22 mouse cellular contexts compared by ENCODE assay signal in the genomic region with DNA sequence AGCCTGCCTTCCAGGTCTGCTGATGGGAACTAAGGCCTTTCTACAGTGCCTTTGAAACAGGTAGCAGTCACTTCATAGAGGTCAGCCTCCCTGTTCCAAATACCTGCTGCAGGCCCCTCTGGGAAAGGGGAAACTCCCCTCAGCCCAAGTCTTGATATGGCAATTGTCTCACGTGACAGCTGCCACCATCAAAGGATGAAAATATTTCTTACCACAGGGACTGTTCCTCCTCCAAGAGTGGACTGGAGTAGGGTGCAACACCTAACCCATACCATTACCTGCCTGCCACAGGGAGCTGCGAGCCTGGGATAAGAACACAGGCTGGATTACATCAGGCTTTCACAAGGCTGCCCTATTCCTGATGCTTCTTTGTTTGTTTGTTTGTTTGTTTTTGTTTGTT.
A peak's percentile ranks its signal among the peaks of the same experiment; 100 is the strongest.
DNase-seq lines count a peak whose midpoint lies in the region; ATAC-seq and TF ChIP-seq lines count a peak whose summit lies in the region.
"Had no signal": no experiment of that assay in that cellular context is flagged by ENCODE, and none has a peak within 500 bp of the region (broad histone marks: within the 10 kb centered on the region; RNA-seq: fewer than 3 reads in every experiment).

No protein-coding gene starts in this region.

- H3K9ac ChIP-seq in midbrain, embryonic 11.5 days (ENCODE audit: low read length): no peak overlapping the region
- no peak overlapping the region for H3K9ac ChIP-seq in midbrain, embryonic 15.5 days

- H3K27me3 ChIP-seq in midbrain, embryonic 11.5 days (ENCODE audit: control insufficient read depth, insufficient read depth, low read length): no peaks in the 10 kb centered on the region
- no peaks in the 10 kb centered on the region for H3K27me3 ChIP-seq in midbrain, embryonic 15.5 days (replicated peaks)
- H3K27me3 ChIP-seq: CH12.LX, Patski had no signal

- no peak overlapping the region for H3K4me2 ChIP-seq in midbrain, embryonic 11.5 days
- H3K4me2 ChIP-seq in midbrain, embryonic 15.5 days: no peak overlapping the region

- intact Hi-C loops in gastrocnemius, adult 2 months (cut with DNase I): no loop called here
- intact Hi-C loops in gastrocnemius, postnatal 14 days (cut with DNase I; ENCODE audit: low total_unique reads): no loop called here
- intact Hi-C loops in heart, postnatal 25 days (cut with DNase I): no loop called here

- no peak for TF ChIP-seq CTCF in gastrocnemius, adult 2 months (IDR thresholded peaks at IDR 0.05)

- H3K4me3 ChIP-seq in gastrocnemius, adult 2 months: peak overlapping the region; percentile 27
- H3K4me3 ChIP-seq in midbrain, embryonic 11.5 days (ENCODE audit: low read depth, low read length): no peak overlapping the region
- H3K4me3 ChIP-seq in midbrain, embryonic 15.5 days: no peak overlapping the region

- 85% methylated on average over 2 of the region's 2 CpGs for WGBS in midbrain, embryonic 11.5 days
- WGBS in midbrain, embryonic 15.5 days: 88% methylated on average over 2 of the region's 2 CpGs

- H3K36me3 ChIP-seq in midbrain, embryonic 11.5 days (ENCODE audit: control insufficient read depth, insufficient read depth, low read length): no peaks in the 10 kb centered on the region
- no peaks in the 10 kb centered on the region for H3K36me3 ChIP-seq in midbrain, embryonic 15.5 days (replicated peaks)

- H3K27ac ChIP-seq in gastrocnemius, adult 2 months: peak overlapping the region; percentile 96
- H3K27ac ChIP-seq in midbrain, embryonic 11.5 days (ENCODE audit: low read depth, low read length): no peak overlapping the region
- H3K27ac ChIP-seq in midbrain, embryonic 15.5 days: no peak overlapping the region

- DNase-seq in gastrocnemius, adult 2 months: no peak
- DNase-seq in gastrocnemius, adult 18-20 months (ENCODE audit: low spot score): no peak
- peak; percentile 1 for DNase-seq in gastrocnemius, postnatal 14 days
- no peak for DNase-seq in gastrocnemius, postnatal 10 days
- peak; percentile 84 for DNase-seq in heart, adult 11 months
- no peak for DNase-seq in heart, postnatal 25 days (ENCODE audit: low spot score)
- peak; percentile 51 for DNase-seq in midbrain, embryonic 11.5 days (ENCODE audit: low spot score, missing footprints)
- DNase-seq: adrenal gland, adult 2 months; adrenal gland, adult 8-10 months; adrenal gland, postnatal 10 days; adrenal gland, postnatal 14 days; adrenal gland, postnatal 25 days; adrenal gland, postnatal 36 days; B cell, adult 2 months; cerebellum, adult 11 months; cerebellum, adult 11-12 months had no signal

- H3K4me1 ChIP-seq in midbrain, embryonic 11.5 days (ENCODE audit: control insufficient read depth, insufficient read depth, low read length): no peaks in the 10 kb centered on the region
- no peaks in the 10 kb centered on the region for H3K4me1 ChIP-seq in midbrain, embryonic 15.5 days

- no peak for ATAC-seq in midbrain, embryonic 11.5 days (ENCODE audit: low FRiP score)
- ATAC-seq in midbrain, embryonic 15.5 days (replicated peaks): no peak
- ATAC-seq: activated CD4-positive, CD25-positive, alpha-beta regulatory T cell, adult 4 months; CD4-positive, CD25-positive, alpha-beta regulatory T cell, adult 4 months; Patski had no signal

- H3K9me3 ChIP-seq in midbrain, embryonic 11.5 days (ENCODE audit: control insufficient read depth, low read length): no peaks in the 10 kb centered on the region
- H3K9me3 ChIP-seq in midbrain, embryonic 15.5 days: no peaks in the 10 kb centered on the region
- H3K9me3 ChIP-seq: G1E had no signal

Comparison
In these comparisons a context has a peak if more than half of its experiments do, and no peak if none do; other contexts are left out.
1. DNase-seq: peak in gastrocnemius, postnatal 14 days (single experiment), heart, adult 11 months (single experiment) and midbrain, embryonic 11.5 days (single experiment); none in gastrocnemius, adult 2 months (single experiment), gastrocnemius, adult 18-20 months (single experiment), gastrocnemius, postnatal 10 days (single experiment) and heart, postnatal 25 days (single experiment).